Mouse (Mus musculus) retina, postnatal 7 days (tissue): ENCODE data around the gene Tmem207.

Experiments used
- DNase-seq: peaks from one replicate; pipeline ENCODE4 v3.0.0-alpha.2; 2012; ENCODE audit warnings: low read depth, low spot score

The Tmem207 gene

DNA sequence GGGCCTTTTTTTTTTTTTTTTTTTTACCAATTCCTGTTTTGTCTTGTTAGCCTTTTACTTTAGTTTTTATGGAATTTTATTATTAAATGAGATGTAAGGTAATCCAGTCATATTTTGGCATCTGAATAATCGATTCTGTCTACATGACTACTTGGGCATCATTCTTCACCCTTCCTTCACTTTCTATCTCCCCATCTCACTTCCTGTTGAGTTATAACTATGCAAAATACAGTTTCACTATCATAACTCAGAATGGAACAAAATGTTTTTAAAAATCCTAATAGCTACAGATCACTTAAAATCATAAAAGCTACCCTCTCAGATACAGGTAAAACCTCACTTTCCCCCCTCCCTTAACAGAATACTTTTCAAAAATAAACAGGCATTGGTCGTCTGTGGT lies 70.4 kb downstream of the Tmem207 start:
- no peak for DNase-seq

- no peak for DNase-seq
Measured at GRCm38 (mm10) chr16:26454163-26454562, 72.4 kb downstream of the Tmem207 start.
